Mouse (Mus musculus) limb, embryonic 12.5 days (tissue): ENCODE results near the gene Ube2v1. TPM values are rescaled to one million over a fixed set of nuclear protein-coding genes. Genes with fewer than 3 reads are reported as not detected.

ENCODE experiments used
- ATAC-seq: fragments of 200-750 bp; cut with Nextera tagmentation; 2 replicates; pipeline ENCODE4 v1.8.0; 2017; ENCODE audit warnings: low read depth, moderate TSS enrichment; ENCODE audit not compliant: insufficient number of reproducible peaks, insufficient read depth, low FRiP score, low TSS enrichment
- H3K27ac ChIP-seq: fragments of 300-500 bp; sonication (generic); 2 replicates; pipeline ENCODE4 v1.5.1; 2016; ENCODE audit warnings: mild to moderate bottlenecking, moderate library complexity
- H3K27me3 ChIP-seq: fragments of 300-500 bp; sonication (generic); 2 replicates; pipeline ENCODE4 v1.6.1; 2016; ENCODE audit warnings: mild to moderate bottlenecking, moderate library complexity
- H3K36me3 ChIP-seq: fragments of 300-500 bp; sonication (generic); 2 replicates; pipeline ENCODE4 v1.6.1; 2016; ENCODE audit warnings: mild to moderate bottlenecking, moderate library complexity
- H3K4me1 ChIP-seq: fragments of 300-500 bp; sonication (generic); replicated peaks from 2 replicates; pipeline ENCODE4 v1.6.1; 2016
- H3K4me2 ChIP-seq: fragments of 300-500 bp; sonication (generic); 2 replicates; pipeline ENCODE4 v1.6.1; 2016; ENCODE audit warnings: mild to moderate bottlenecking, moderate library complexity
- H3K4me3 ChIP-seq: fragments of 300-500 bp; sonication (generic); replicated peaks from 2 replicates; pipeline ENCODE4 v1.5.1; 2016; ENCODE audit warnings: mild to moderate bottlenecking
- H3K9ac ChIP-seq: fragments of 300-500 bp; sonication (generic); replicated peaks from 2 replicates; pipeline ENCODE4 v1.6.1; 2016; ENCODE audit warnings: mild to moderate bottlenecking, moderate library complexity
- H3K9me3 ChIP-seq: fragments of 300-500 bp; sonication (generic); 2 replicates; pipeline ENCODE4 v1.6.1; 2016; ENCODE audit warnings: mild to moderate bottlenecking, moderate library complexity
- WGBS: fragments of 180-500 bp; shearing (Covaris S2); methylation state at CpG from one replicate; pipeline ENCODE4 v1.1.7; 2016; 5-methylcytosine and 5-hydroxymethylcytosine counted together
- polyA plus RNA-seq: library from polyadenylated mRNA; unstranded; fragments of >200 nt; fragmentation: Nextera tagmentation; extraction: Ambion mirVana; gene quantifications from 2 replicates; pipeline ENCODE4 v1.2.1, GENCODE M21; 2016

The Ube2v1 gene
- polyA plus RNA-seq, 1 experiment from 2014 or later, result 267 TPM

DNA sequence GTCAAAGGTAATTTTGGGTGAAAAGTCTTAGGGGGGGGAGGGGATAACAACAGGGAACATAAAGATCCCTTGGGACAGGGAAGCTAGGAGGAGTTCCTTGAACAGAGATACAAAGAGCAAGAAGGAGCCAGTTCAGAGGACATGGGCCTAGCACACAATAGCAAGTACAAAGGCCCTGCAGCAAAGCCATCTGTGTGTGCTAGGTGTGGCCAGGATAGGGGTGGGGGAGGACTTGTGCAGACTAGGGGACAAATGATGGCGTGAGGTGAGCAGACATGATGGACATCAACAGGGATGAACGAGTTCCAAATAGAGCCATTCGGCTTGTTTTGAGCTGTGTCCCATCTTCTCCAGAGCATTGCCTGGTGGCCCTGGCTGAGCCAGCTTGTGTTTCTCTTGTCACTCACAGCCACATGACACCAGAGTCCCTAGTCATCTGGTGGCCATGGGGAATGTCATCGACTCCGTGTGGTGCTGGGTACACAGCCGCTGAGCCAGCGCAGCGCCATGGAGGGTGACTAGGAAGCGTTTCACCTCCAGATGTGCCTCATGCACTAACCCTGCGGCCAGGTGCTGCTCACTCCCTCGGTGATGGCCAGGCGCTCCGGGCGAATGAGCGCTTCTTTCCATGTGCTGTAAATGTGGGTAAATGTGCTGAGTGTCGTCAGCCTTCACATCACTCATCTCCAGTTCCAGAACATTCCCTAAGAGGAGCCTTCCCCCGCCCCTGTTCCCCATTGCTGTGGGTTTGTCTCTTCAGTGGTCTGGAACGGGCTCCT is 60.3 kb downstream of the Ube2v1 start:
- no peaks in the 10 kb centered on the region for H3K27me3 ChIP-seq
- H3K9ac ChIP-seq, result no peak overlapping the region
- no peak overlapping the region for H3K4me3 ChIP-seq
- no peaks in the 10 kb centered on the region for H3K36me3 ChIP-seq
- no peak overlapping the region for H3K27ac ChIP-seq
- peaks cover 20% of the 10 kb centered on the region for H3K4me1 ChIP-seq
- WGBS, result 78% methylated on average over 18 of the region's 18 CpGs
- H3K4me2 ChIP-seq, result no peak overlapping the region
- H3K9me3 ChIP-seq, result no peaks in the 10 kb centered on the region
- ATAC-seq, result no peak

DNA sequence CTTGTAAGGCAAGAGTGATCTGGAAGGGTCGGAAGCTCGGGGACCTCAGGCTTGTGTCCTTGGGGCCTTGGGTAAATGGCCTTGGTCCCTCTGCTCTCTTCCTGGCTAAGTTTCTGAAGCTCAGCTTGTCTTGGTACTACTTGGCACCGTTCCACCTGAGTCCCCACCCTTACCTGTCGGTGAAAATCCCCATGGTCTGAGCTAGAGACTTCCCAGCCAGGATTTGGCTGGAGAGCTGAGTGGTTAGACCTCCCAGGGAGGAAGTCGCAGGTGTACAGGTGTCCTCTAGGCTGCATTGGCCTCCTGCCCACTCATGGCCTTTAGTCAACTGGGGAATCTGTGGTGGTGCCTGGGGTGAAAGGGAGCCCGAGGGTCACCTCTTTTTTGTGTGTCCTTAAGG is 61.1 kb downstream of the Ube2v1 start:
- ATAC-seq, result no peak
- no peak overlapping the region for H3K9ac ChIP-seq
- no peak overlapping the region for H3K27ac ChIP-seq
- H3K27me3 ChIP-seq, result no peaks in the 10 kb centered on the region
- no peaks in the 10 kb centered on the region for H3K36me3 ChIP-seq
- H3K4me1 ChIP-seq, result peaks cover 25% of the 10 kb centered on the region
- H3K4me3 ChIP-seq, result no peak overlapping the region
- no peak overlapping the region for H3K4me2 ChIP-seq
- H3K9me3 ChIP-seq, result no peaks in the 10 kb centered on the region
- WGBS, result 93% methylated on average over 6 of the region's 6 CpGs

DNA sequence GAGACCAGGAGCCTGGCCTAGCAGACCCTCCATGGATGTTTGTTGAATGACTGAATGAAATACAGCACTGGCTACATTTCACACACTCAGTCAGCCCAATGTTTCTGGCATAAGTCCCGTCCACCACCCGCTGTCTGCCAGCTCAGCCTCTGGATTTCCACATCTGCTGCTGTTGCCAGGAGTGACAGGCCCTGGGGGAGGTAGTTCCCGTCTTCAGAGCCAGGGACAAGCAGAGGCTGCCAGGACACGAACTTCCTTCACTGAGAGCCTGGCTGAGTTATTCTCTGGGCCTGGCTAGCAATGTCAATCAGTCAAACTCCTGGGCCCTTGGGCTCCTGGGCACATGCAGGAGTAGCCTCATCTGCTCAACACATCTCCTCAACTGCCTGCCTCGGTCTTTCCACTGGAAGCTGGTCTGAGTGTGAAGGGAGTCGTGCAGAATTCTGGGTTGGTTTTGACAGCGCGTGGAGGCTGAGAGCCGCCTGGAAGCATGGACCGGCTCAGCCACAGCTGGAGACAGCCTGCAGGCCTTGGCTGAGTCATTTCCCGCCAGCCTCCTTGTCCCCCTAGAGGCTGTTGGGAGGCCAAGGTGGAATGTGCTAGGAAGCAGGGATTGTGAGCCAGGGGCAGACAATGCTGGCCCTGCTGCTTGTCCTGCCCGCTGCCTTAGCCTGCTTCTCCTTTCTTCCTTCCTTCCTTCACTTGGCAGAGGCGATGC is 61.8 kb downstream of the Ube2v1 start:
- Histone ChIP-seq H3K9me3 (no peaks in the 10 kb centered on the region), H3K4me1 (peaks cover 32% of the 10 kb centered on the region), H3K9ac (no peak overlapping the region), H3K4me2 (no peak overlapping the region), H3K27ac (peak overlapping the region; percentile 53), H3K36me3 (no peaks in the 10 kb centered on the region), H3K27me3 (no peaks in the 10 kb centered on the region), H3K4me3 (no peak overlapping the region)
- WGBS, result 66% methylated on average over 13 of the region's 13 CpGs
- ATAC-seq, result no peak

DNA sequence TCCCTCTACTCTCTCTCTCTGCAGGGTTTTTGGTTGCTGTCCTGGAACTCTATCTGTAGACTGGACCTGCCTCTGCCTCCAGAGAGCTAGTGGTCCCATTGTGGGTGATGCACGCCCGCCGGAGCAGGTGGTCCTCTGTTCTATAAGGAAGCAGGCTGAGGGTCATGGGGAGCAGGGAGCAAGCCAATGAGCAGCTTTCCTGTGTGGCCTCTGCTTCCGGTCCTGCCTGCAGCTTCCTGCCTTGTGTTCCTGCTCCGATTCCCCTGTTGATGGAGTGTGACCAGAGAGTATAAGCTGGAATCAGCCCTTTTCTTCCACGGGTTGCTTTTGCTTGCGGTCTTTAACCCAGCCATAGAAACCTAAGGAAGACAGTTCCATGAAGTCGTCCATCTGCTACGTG is 63.8 kb downstream of the Ube2v1 start:
- no peaks in the 10 kb centered on the region for H3K9me3 ChIP-seq
- ATAC-seq, result no peak
- no peak overlapping the region for H3K4me3 ChIP-seq
- H3K27ac ChIP-seq, result peak overlapping the region; percentile 45; the same call in 1 of the 2 replicates
- no peak overlapping the region for H3K4me2 ChIP-seq
- H3K27me3 ChIP-seq, result no peaks in the 10 kb centered on the region
- H3K4me1 ChIP-seq, result peaks cover 52% of the 10 kb centered on the region
- no peaks in the 10 kb centered on the region for H3K36me3 ChIP-seq
- H3K9ac ChIP-seq, result no peak overlapping the region
- WGBS, result 82% methylated on average over 9 of the region's 9 CpGs

DNA sequence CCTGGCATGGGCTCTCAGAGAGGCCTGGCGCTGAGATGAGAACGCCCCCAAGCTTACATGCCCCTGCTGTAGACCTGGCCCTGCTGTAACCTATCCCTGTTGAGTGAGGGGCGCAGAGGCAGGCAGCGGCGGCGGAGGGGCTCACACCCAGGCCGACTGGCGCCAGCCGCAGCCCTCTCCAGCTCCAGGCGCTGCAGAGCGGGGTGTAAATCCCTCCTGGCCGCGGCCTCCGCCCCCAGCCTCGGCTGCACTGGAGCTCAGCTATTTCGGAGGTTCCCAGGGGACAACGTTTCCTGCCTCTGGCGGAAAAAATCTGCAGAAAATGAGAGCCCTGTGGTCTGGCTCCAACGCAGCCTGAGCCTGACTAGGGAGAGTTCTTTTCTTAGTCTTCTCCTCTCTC is 66.2 kb downstream of the Ube2v1 start:
- WGBS, result under 1% methylated on average over 19 of the region's 19 CpGs
- H3K9ac ChIP-seq, result 0 out of 2 replicates have a peak overlapping the region, but pooled peaks have one; percentile 31
- peak overlapping the region; percentile 15; the same call in 1 of the 2 replicates for H3K4me3 ChIP-seq
- no peaks in the 10 kb centered on the region for H3K36me3 ChIP-seq
- no peaks in the 10 kb centered on the region for H3K9me3 ChIP-seq
- no peaks in the 10 kb centered on the region for H3K27me3 ChIP-seq
- peak; percentile 72; the same call in 1 of the 2 replicates for ATAC-seq
- peak overlapping the region; percentile 47 for H3K4me2 ChIP-seq
- peak overlapping the region; percentile 96 for H3K27ac ChIP-seq
- H3K4me1 ChIP-seq, result peaks cover 70% of the 10 kb centered on the region

DNA sequence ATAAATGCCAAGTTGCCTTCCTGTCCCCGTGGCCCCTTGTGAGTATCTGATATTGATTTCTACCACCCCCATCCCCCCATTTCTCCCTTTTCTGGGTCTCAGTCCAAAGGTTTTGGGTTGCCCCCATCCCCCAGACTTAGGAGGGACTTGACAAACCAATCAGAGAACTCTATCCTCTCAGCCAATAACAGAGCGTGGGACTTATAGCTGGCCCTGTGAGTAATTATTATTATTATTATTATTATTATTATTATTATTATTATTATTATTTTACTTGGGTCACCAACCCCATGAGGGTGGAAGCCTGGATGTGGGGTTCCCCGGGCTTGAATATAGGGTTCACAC is 66.6 kb downstream of the Ube2v1 start:
- H3K4me3 ChIP-seq, result peak overlapping the region; percentile 15; the same call in 1 of the 2 replicates
- no peaks in the 10 kb centered on the region for H3K36me3 ChIP-seq
- 32% methylated on average over 3 of the region's 3 CpGs for WGBS
- H3K4me1 ChIP-seq, result peaks cover 72% of the 10 kb centered on the region
- H3K27me3 ChIP-seq, result no peaks in the 10 kb centered on the region
- H3K27ac ChIP-seq, result peak overlapping the region; percentile 96
- H3K9me3 ChIP-seq, result no peaks in the 10 kb centered on the region
- ATAC-seq, result no peak
- H3K9ac ChIP-seq, result no peak overlapping the region
- H3K4me2 ChIP-seq, result peak overlapping the region; percentile 47

DNA sequence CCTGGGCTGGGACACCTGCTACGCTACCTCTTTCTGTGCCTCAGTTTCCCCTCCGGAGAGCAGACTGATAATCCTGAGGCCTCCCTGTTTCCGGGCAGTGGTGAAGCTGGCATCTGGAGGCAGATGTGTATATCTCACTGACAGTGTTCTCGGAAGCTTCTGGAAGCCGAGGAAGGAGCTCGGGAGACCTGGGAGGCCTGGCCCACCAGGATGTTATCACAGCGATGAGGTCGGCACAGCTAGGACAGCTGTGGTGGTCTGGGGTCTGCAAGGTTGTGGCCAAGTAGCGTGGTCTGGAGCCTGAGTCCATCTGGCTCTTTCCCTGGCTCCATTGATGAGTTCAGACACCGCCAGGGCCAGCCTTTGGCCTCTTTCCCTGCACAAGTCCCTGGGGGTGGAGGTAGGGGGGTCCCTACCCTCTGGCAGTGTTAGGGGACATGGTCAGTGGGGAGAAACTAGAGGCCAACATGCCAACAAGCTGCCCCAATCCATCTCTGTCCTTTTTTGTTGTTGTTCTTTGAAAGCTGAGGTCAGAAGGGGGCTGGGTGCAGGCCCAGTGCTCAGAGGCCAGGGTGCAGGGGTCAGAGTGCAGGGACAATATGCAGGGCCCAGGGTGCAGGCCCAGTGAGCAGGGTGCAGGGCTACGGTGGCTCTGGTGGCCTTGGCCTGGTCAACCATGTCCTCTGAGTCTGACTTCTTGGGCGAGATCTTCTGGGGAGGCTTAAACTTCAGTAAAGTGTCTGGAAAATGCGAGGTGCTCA is 67.2 kb downstream of the Ube2v1 start:
- Histone ChIP-seq H3K4me2 (peak overlapping the region; percentile 47), H3K9ac (peak overlapping the region; percentile 23; the same call in 1 of the 2 replicates), H3K9me3 (no peaks in the 10 kb centered on the region), H3K27ac (peak overlapping the region; percentile 96), H3K36me3 (no peaks in the 10 kb centered on the region), H3K4me1 (peaks cover 72% of the 10 kb centered on the region), H3K27me3 (no peaks in the 10 kb centered on the region), H3K4me3 (no peak overlapping the region)
- WGBS, result 49% methylated on average over 13 of the region's 13 CpGs
- ATAC-seq, result no peak

DNA sequence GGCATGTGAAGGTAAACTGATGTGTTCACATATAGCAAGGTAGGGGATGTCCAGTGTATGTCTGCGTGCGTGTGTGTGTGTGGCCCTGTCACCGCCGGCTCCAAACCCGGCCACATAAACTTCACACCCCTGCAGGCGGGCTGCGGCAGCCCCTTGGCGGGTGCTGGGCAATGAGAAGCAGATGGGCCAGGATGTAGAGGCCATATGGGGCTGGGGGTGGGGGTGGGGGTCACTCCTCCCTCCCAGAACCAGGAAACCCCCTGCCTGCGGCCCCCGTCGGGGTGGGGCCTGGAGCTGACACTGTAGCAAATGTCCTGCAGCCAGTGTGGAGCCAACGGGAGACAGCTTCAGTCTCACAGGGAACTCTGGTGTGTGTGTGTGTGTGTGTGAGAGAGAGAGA is 68.2 kb downstream of the Ube2v1 start:
- Histone ChIP-seq H3K4me3 (no peak overlapping the region), H3K9ac (peak overlapping the region; percentile 37; the same call in 1 of the 2 replicates), H3K4me2 (peak overlapping the region; percentile 47), H3K27ac (peak overlapping the region; percentile 96), H3K36me3 (no peaks in the 10 kb centered on the region), H3K27me3 (no peaks in the 10 kb centered on the region), H3K9me3 (no peaks in the 10 kb centered on the region), H3K4me1 (peaks cover 83% of the 10 kb centered on the region)
- ATAC-seq, result peak; percentile 75
- 8% methylated on average over 12 of the region's 12 CpGs for WGBS

DNA sequence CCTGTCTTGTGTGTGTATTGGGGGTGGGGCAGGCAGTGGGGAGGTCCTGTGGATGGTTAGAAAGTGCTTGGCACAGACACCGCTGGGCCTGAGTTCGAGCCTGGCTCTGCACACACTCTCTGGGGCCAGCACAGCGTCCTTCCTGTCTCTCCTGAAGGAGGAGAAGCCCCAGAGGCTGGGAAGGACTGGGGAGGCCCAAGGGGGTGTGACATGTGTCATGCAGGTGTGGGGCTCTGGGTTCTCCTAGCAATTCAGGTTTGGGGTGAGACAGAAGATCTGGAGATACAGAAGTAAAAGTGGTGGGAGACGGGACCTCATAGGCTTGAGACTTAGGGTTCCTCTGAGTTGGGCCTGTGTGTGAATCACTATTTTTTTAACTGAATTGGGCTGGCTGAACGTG is 68.9 kb downstream of the Ube2v1 start:
- 30% methylated on average over 5 of the region's 5 CpGs for WGBS
- Histone ChIP-seq H3K4me2 (peak overlapping the region; percentile 47), H3K4me1 (peaks cover 82% of the 10 kb centered on the region), H3K9me3 (no peaks in the 10 kb centered on the region), H3K27ac (peak overlapping the region; percentile 96), H3K36me3 (no peaks in the 10 kb centered on the region), H3K4me3 (no peak overlapping the region), H3K9ac (no peak overlapping the region), H3K27me3 (no peaks in the 10 kb centered on the region)
- no peak for ATAC-seq

DNA sequence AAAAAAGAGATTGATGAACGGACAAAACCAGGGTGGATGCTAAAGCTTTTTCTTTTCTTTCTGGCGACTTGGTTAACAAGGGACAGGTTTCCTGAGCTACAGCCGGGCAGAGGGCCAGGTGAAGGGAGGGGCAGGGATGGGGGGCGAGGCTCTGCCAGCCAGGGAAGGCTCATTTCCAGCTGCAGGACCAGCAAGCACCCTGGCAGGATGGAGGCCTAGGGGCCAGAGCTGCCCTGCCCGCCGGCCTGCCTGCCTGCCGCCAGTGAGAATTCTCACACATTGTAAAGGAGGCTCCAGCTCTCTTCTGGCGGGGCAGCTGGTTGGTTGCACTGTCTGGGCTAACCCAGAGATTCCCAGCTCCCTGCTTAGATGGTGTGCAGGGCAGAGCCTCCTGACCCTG is 69.8 kb downstream of the Ube2v1 start:
- H3K4me2 ChIP-seq, result peak overlapping the region; percentile 47
- H3K27ac ChIP-seq, result peak overlapping the region; percentile 96
- H3K9me3 ChIP-seq, result no peaks in the 10 kb centered on the region
- no peaks in the 10 kb centered on the region for H3K27me3 ChIP-seq
- H3K9ac ChIP-seq, result no peak overlapping the region
- ATAC-seq, result no peak
- no peak overlapping the region for H3K4me3 ChIP-seq
- 7% methylated on average over 8 of the region's 8 CpGs for WGBS
- no peaks in the 10 kb centered on the region for H3K36me3 ChIP-seq
- peaks cover 80% of the 10 kb centered on the region for H3K4me1 ChIP-seq

DNA sequence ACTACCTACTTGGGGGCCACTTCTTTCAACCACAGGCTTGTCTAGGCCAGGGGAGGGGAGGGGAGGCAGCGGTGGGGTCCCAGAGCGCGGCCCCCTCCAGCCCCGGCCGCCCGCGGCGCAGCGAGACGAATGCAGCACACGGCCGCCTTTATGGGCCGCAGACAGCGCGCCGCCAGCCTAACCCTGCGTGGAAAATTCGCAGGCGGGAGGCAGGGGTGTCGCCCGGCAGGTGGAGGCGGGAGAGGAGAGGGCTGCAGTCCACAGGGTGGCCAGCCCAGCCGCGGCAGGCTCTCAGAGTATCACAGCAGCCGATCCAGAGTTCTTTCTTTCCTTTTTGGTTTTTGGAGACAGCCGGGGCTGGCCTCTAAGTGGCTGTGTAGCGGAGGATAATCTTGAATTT is 72.5 kb downstream of the Ube2v1 start:
- peak overlapping the region; percentile 8 for H3K4me3 ChIP-seq
- H3K4me1 ChIP-seq, result peaks cover 65% of the 10 kb centered on the region
- H3K36me3 ChIP-seq, result no peaks in the 10 kb centered on the region
- no peaks in the 10 kb centered on the region for H3K27me3 ChIP-seq
- H3K9ac ChIP-seq, result peak overlapping the region; percentile 38
- H3K4me2 ChIP-seq, result peak overlapping the region; percentile 47
- 9% methylated on average over 27 of the region's 27 CpGs for WGBS
- H3K9me3 ChIP-seq, result peaks cover 7% of the 10 kb centered on the region
- H3K27ac ChIP-seq, result peak overlapping the region; percentile 89
- ATAC-seq, result no peak
